Mouse (Mus musculus): ENCODE measurements around the gene Sh3d21. TPM values are rescaled to one million over a fixed set of nuclear protein-coding genes. Genes with fewer than 3 reads are reported as not detected.

The Sh3d21 gene
- polyA plus RNA-seq, 1 experiment from 2014 or later, result 2.1 TPM

DNA sequence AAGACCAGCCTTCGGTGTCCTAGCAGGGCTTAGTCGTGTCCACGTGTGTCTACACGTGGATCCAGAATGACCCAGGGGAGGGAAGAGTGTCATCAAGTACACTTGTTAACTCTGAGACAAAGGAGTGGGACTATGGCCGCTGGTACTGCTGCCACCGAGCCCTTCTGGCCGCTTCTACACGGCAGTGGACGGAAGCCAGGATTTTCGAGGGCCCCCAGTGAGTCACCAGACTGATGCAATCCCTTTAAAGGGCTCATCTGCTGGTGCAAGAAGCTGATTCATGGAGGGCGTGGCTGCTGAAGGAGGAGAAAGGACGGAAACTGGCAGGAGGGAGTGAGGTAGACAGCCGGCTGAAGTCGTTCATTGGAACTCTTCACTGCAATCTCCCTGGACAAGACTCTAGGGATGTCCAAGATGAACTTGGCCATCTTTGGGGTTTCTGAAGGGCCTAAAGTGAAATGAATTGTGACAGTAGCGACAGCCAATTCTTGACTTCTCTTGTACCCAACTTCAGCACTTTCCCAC lies 60.2 kb downstream of the Sh3d21 start:
- 2% methylated on average over 15 of the region's 15 CpGs for WGBS
- Histone ChIP-seq H3K9me3 (no peaks in the 10 kb centered on the region), H3K4me3 (peak overlapping the region; percentile 95), H3K27ac (peak overlapping the region; percentile 62), H3K4me1 (peaks cover 38% of the 10 kb centered on the region), H3K4me2 (replicated peaks) (peak overlapping the region; percentile 96), H3K27me3 (replicated peaks) (no peaks in the 10 kb centered on the region), H3K9ac (peak overlapping the region; percentile 56), H3K36me3 (peaks cover 8% of the 10 kb centered on the region; the same call in 1 of the 2 replicates)
- peak; percentile 60 for ATAC-seq (ENCODE audit: low FRiP score, low read depth)

DNA sequence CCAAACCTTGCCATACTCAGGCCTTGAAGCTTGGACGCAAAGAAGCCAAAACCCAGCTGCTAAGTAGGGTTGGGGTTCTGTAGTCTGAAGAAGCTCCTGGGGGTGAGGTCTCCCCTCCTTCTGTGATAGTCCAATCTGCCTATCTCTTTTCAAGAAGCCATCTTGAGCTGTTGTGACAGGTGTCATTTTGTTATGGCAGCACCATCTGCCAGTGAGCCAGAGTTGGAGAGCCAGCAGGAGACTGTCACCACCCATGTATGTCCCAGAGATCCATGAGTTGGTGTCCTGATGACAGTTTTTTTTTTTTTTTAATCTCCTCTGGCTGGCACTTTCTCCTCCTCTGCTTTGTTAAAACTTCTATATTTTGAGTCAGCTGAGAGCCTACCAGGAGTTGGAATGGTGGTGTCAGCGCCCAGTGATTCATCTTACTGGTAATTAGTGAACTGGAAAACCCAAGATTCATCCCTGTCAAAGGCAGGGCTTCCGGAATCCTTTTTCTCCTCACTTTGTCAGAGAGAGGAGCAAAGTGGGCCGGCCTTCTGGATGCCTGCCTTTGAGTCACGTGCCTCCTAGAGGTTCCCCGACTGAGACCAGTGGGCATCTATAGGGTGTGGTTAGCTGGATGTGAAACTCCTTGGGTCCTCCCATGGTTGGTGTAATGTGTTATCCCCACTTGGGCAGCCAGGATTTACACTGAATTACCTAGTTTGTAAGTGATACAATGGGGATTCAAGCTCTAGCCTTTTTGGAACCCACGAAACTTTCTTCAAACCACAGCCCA lies 61.0 kb downstream of the Sh3d21 start:
- whole genome bisulfite sequencing, result 37% methylated on average over 7 of the region's 7 CpGs
- ATAC-seq (ENCODE audit: low FRiP score, low read depth), result no peak
- H3K27ac ChIP-seq, result no peak overlapping the region
- H3K9ac ChIP-seq, result no peak overlapping the region
- H3K4me3 ChIP-seq, result no peak overlapping the region
- peak overlapping the region; percentile 96 for H3K4me2 ChIP-seq (replicated peaks)
- no peaks in the 10 kb centered on the region for H3K9me3 ChIP-seq
- peaks cover 36% of the 10 kb centered on the region for H3K4me1 ChIP-seq
- peaks cover 8% of the 10 kb centered on the region; the same call in 1 of the 2 replicates for H3K36me3 ChIP-seq
- no peaks in the 10 kb centered on the region for H3K27me3 ChIP-seq (replicated peaks)

DNA sequence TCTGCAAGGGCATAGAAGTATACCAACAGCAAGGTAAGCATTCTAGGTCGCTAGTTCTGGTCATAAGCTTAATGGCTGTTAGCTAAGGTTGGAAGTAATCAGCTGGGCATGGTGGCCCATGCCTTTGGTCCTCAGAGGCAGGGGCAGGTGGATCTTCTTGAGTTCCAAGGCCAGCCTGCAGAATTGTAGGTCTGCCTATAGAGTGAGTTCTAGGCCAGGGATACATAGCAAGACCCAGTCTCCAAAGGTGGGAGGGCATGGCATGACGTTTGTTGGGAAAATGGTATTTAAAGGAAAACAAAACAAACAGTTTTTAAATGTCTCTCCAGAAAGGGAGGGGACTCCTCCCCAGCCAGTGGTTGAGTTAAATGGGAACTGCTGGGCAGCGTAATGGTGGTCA lies 62.5 kb downstream of the Sh3d21 start:
- Histone ChIP-seq H3K4me2 (replicated peaks) (no peak overlapping the region), H3K9ac (no peak overlapping the region), H3K27ac (no peak overlapping the region), H3K9me3 (no peaks in the 10 kb centered on the region), H3K4me3 (no peak overlapping the region), H3K4me1 (peaks cover 35% of the 10 kb centered on the region), H3K36me3 (peaks cover 8% of the 10 kb centered on the region; the same call in 1 of the 2 replicates), H3K27me3 (replicated peaks) (no peaks in the 10 kb centered on the region)
- ATAC-seq (ENCODE audit: low FRiP score, low read depth), result no peak
- 84% methylated on average over 3 of the region's 3 CpGs for WGBS

Other genes with a start within 250 kb of the Sh3d21 start
- gene Csf3r, start 138.9 kb downstream of the Sh3d21 start, polyA plus RNA-seq (2016; fragmentation: Nextera tagmentation; extraction: Ambion mirVana), result 0.60 and 0.61 TPM in 2 replicates
- gene Mrps15, start 116.6 kb downstream of the Sh3d21 start, polyA plus RNA-seq (2016; fragmentation: Nextera tagmentation; extraction: Ambion mirVana), result 131 and 135 TPM in 2 replicates
- 23.7 and 24.1 TPM in 2 replicates for gene Oscp1, start 104.9 kb downstream of the Sh3d21 start, polyA plus RNA-seq (2016; fragmentation: Nextera tagmentation; extraction: Ambion mirVana)
- gene Lsm10, start 66.9 kb downstream of the Sh3d21 start, polyA plus RNA-seq (2016; fragmentation: Nextera tagmentation; extraction: Ambion mirVana), result 38.8 and 38.9 TPM in 2 replicates
- 46.2 and 49.4 TPM in 2 replicates for gene Stk40, start 59.5 kb downstream of the Sh3d21 start, polyA plus RNA-seq (2016; fragmentation: Nextera tagmentation; extraction: Ambion mirVana)
- gene Eva1b, start 15.7 kb downstream of the Sh3d21 start, polyA plus RNA-seq (2016; fragmentation: Nextera tagmentation; extraction: Ambion mirVana), result 28.7 and 33.5 TPM in 2 replicates
- 236 and 241 TPM in 2 replicates for gene Thrap3, start 39.3 kb upstream of the Sh3d21 start, polyA plus RNA-seq (2016; fragmentation: Nextera tagmentation; extraction: Ambion mirVana)
- 140 and 149 TPM in 2 replicates for gene Map7d1, start 92.9 kb upstream of the Sh3d21 start, polyA plus RNA-seq (2016; fragmentation: Nextera tagmentation; extraction: Ambion mirVana)
- gene Trappc3, start 98.8 kb upstream of the Sh3d21 start, polyA plus RNA-seq (2016; fragmentation: Nextera tagmentation; extraction: Ambion mirVana), result 119 and 127 TPM in 2 replicates
- 12.1 and 13.8 TPM in 2 replicates for gene Col8a2, start 123.3 kb upstream of the Sh3d21 start, polyA plus RNA-seq (2016; fragmentation: Nextera tagmentation; extraction: Ambion mirVana)
- 70.3 and 73.6 TPM in 2 replicates for gene Adprhl2, start 158.2 kb upstream of the Sh3d21 start, polyA plus RNA-seq (2016; fragmentation: Nextera tagmentation; extraction: Ambion mirVana)
- gene Tekt2, start 162.2 kb upstream of the Sh3d21 start, polyA plus RNA-seq (2016; fragmentation: Nextera tagmentation; extraction: Ambion mirVana), result 3.3 and 4.0 TPM in 2 replicates